Mouse (Mus musculus) hindlimb bud, embryonic 11.5 days (tissue): Measurements from ENCODE around the gene Aurka.

Experiments
- DNase-seq: peaks from one replicate; pipeline ENCODE4 v3.0.0-alpha.2; 2012; ENCODE audit warnings: low read depth, low spot score; ENCODE audit errors: extremely low spot score

Gene Aurka

DNA sequence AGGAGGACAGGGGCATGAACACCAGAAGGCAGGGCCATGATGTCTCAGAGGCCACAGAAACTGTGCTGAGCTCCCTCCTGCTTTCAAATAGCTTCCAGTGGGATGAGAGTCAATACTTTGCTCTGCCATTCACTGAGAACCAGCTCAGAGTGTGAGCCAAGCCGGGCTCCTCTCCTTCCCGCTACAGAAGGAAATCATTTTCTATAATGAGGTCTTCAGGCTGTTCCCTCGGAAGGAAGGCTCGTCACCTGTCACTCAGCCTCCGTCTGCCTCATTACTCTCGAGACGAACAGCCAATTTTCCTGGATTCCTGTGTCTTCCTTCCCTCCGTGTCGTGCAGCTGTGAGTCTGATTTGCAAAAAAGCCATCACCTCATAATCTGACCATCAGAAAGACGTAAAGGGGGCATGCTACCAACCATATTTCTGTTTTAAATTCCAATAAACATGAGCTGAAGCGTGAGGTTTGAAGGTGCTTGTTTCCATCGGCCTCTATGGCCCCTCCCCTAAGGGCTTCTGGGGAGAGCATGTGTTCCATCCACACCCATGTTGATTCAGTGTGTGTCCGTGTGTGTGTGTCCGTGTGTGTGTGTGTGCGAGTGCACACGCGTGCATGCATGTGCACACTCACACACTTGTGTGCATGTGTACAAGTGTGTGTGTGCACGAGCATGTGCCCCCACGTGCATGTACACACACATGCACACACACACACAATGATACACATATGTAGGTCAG, 32.0 kb downstream of the Aurka start:
- DNase-seq, result no peak

DNA sequence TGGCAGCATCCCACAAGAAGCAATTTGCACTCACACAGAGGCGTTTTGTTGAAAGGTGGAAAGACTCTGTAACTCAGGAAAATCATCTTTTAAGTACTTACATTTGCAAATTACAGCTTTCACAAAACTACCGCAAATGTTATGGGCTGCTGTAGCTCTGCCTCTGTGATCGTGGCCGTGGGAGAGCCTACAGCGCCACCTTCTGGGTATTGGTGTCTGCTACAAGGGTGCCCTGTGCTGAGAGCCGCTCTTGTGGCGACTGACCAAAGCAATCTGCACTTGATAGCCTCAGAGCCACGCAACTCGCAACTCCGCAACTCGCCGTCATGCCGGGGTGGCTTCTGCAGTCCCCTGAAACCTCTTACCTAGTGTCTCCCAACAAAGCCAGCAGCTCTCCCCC, 41.2 kb downstream of the Aurka start:
- DNase-seq, result no peak

DNA sequence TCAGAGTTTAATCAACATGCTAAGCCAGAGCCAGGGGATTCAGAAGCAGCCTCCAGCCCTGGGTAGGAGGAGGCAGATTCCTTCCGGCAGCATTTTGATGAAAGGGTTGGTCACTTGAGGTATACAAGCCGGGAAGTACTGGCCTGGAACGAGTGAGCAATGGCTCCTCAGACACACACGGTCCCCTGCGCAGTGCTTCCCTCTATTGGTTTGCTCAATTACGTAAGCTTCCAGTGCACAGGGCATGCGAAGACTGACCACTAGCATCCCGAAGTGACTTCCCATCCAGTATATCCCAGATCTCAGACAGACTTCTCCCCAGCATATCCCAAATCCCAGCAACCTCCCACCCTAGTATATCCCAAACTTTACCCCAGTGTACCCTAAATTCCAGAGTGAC, 42.1 kb downstream of the Aurka start:
- no peak for DNase-seq

DNA sequence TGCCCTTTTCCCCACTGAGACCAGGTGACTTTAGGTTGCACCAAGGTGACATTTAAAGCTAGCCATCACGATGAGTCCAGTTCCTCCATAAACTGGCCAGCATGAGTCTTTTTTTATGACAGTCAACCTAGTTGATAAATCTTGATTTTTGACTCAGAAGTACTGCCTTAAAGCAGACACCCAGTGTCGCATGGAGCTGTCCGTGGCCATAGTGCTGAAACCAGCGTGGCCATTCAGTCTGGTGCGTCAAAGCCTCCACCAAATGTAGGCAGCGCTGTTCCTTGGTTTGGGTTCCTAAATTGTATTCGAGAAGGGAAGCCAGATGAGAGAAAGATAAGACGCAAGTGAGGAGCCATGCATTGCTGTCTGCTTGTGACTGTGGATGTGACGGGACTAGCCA, 49.5 kb downstream of the Aurka start:
- peak; percentile 50 for DNase-seq

DNA sequence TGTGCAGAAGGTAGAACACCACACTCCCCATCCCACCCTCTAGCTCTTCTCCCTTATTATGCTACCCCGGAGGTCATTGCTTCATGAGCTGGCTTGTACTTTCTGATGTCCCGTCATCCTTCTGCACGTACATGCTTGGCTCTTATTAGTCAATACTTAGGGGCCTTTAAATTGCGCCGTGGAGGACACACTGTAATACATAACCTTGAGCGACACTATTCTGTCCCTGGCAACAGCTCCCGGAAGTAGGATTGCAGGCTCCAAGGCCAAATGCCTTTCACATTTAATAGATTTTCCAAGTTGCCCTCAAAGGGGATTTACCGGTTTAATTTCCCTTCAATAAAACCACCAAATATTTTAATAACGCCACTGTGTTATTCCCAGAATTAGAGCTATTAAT, 58.6 kb downstream of the Aurka start:
- no peak for DNase-seq

DNA sequence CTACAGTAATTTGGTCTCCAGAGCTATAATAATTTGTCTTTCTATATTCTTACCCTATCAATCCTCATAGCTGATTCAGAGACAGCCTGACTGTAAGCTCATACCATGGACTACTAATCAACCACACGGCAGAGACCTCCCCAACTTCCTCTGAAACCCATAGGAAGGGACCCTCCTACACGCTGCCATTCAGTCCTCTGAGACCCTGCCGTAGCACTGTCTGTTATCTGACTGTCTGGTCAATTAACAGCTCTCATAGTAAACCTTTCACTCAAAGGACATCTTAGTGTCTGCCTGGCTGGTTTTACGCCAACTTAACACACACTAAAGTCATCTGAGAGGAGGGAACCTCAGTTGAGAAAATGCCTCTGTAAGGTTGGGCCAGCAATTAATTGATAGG, 63.8 kb downstream of the Aurka start:
- no peak for DNase-seq
